10 mouse cellular contexts compared by ENCODE assay signal in the genomic region with DNA sequence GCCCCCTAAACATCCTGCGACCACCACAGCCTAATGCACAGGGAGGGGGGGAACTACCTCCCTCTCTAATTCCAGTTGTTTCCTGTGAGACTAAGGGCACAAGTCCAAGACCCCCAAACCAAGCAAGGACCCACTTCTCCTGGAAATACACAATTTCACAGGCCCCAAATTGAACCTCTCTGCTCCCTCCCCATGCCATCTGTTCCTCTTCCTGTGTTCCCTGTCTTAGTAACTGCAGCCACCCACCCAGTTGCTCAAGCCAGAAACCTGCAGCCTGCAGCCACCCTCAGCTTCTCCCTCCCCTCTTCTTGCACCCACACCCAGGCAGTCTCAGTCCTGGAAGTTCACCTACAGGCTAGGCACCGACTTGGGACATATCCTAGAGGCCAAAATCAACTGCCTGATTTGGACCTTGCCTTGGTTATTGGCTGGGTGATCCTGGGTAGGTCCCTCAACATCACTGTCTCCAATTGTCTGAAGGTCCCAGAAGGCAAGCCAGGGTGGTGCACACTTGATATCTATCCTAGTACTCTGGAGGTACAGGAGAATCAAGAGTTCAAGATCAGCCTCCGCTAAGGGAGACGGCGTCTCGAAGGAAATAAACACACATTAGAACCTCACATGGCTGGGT. TPM values are rescaled to one million over a fixed set of nuclear protein-coding genes. Genes with fewer than 3 reads are reported as not detected.
A peak's percentile ranks its signal among the peaks of the same experiment; 100 is the strongest.
DNase-seq lines count a peak whose midpoint lies in the region; ATAC-seq and TF ChIP-seq lines count a peak whose summit lies in the region.
"Had no signal": no experiment of that assay in that cellular context is flagged by ENCODE, and none has a peak within 500 bp of the region (broad histone marks: within the 10 kb centered on the region; RNA-seq: fewer than 3 reads in every experiment).

No protein-coding gene starts in this region.

- no peak overlapping the region for H3K4me2 ChIP-seq in forebrain, embryonic 14.5 days (ENCODE audit: low read length)
- H3K4me2 ChIP-seq in forebrain, embryonic 11.5 days (ENCODE audit: low read depth, low read length, severe bottlenecking): no peak overlapping the region
- 0 out of 2 replicates have a peak overlapping the region, but pooled peaks have one; percentile 13 for H3K4me2 ChIP-seq in lung, embryonic 14.5 days
- no peak overlapping the region for H3K4me2 ChIP-seq in embryonic facial prominence, embryonic 11.5 days (ENCODE audit: low read depth, low read length)
- H3K4me2 ChIP-seq in intestine, embryonic 16.5 days (ENCODE audit: low read depth, low read length): no peak overlapping the region
- H3K4me2 ChIP-seq: forebrain, embryonic 15.5 days; midbrain, embryonic 13.5 days had no signal

- no peaks in the 10 kb centered on the region for H3K36me3 ChIP-seq in forebrain, embryonic 14.5 days (ENCODE audit: control insufficient read depth, insufficient read depth, low read length)
- no peaks in the 10 kb centered on the region for H3K36me3 ChIP-seq in forebrain, embryonic 11.5 days (ENCODE audit: control insufficient read depth, insufficient read depth, low read length)
- H3K36me3 ChIP-seq in lung, embryonic 14.5 days (ENCODE audit: insufficient read depth): peaks cover 12% of the 10 kb centered on the region
- no peaks in the 10 kb centered on the region for H3K36me3 ChIP-seq in embryonic facial prominence, embryonic 11.5 days (replicated peaks; ENCODE audit: control insufficient read depth, insufficient read depth, low read depth, low read length)
- peaks cover 4% of the 10 kb centered on the region for H3K36me3 ChIP-seq in intestine, embryonic 16.5 days (ENCODE audit: control insufficient read depth, insufficient read depth, low read length)
- H3K36me3 ChIP-seq: forebrain, embryonic 15.5 days; midbrain, embryonic 13.5 days had no signal

- peaks cover 34% of the 10 kb centered on the region for H3K4me1 ChIP-seq in forebrain, embryonic 14.5 days (ENCODE audit: control insufficient read depth, insufficient read depth, low read length)
- peaks cover 32% of the 10 kb centered on the region for H3K4me1 ChIP-seq in forebrain, embryonic 11.5 days (replicated peaks; ENCODE audit: control insufficient read depth, insufficient read depth, low read length)
- H3K4me1 ChIP-seq in lung, embryonic 14.5 days (ENCODE audit: insufficient read depth): peaks cover 54% of the 10 kb centered on the region
- peaks cover 26% of the 10 kb centered on the region for H3K4me1 ChIP-seq in embryonic facial prominence, embryonic 11.5 days (ENCODE audit: control insufficient read depth, insufficient read depth, low read length)
- H3K4me1 ChIP-seq in intestine, embryonic 16.5 days (ENCODE audit: control insufficient read depth, insufficient read depth, low read length): peaks cover 60% of the 10 kb centered on the region

- peak; percentile 50 for DNase-seq in forebrain, embryonic 14.5 days (ENCODE audit: low spot score)
- DNase-seq in forebrain, embryonic 11.5 days (ENCODE audit: low spot score): no peak
- no peak for DNase-seq in lung, embryonic 14.5 days
- no peak for DNase-seq in lung, postnatal 10 days
- DNase-seq in embryonic facial prominence, embryonic 11.5 days (ENCODE audit: low spot score): no peak
- peak; percentile 61 to 80 for DNase-seq in right cerebral cortex, postnatal 10 days (ENCODE audit: low spot score in 2 of 2)
- no peak for DNase-seq in gastrocnemius, postnatal 14 days

- intact Hi-C loops in gastrocnemius, postnatal 14 days (cut with DNase I; ENCODE audit: low total_unique reads): no loop called here

- no peak overlapping the region for H3K27ac ChIP-seq in forebrain, embryonic 14.5 days (ENCODE audit: low read depth, low read length)
- H3K27ac ChIP-seq in forebrain, embryonic 11.5 days (ENCODE audit: low read depth, low read length): no peak overlapping the region
- peak overlapping the region; percentile 8; the same call in 1 of the 2 replicates for H3K27ac ChIP-seq in lung, embryonic 14.5 days (ENCODE audit: low read depth)
- 0 out of 2 replicates have a peak overlapping the region, but pooled peaks have one; percentile 20 for H3K27ac ChIP-seq in embryonic facial prominence, embryonic 11.5 days (replicated peaks; ENCODE audit: low read depth, low read length)
- no peak overlapping the region for H3K27ac ChIP-seq in intestine, embryonic 16.5 days (ENCODE audit: low read length)
- H3K27ac ChIP-seq: midbrain, embryonic 13.5 days had no signal

- no peak for ATAC-seq in forebrain, embryonic 14.5 days
- no peak for ATAC-seq in forebrain, embryonic 11.5 days (replicated peaks; ENCODE audit: low FRiP score)
- no peak for ATAC-seq in lung, embryonic 14.5 days (ENCODE audit: insufficient read depth)
- no peak for ATAC-seq in embryonic facial prominence, embryonic 11.5 days (replicated peaks; ENCODE audit: insufficient number of reproducible peaks, low FRiP score, low TSS enrichment, low read depth)
- no peak for ATAC-seq in intestine, embryonic 16.5 days
- ATAC-seq: forebrain, embryonic 15.5 days; midbrain, embryonic 13.5 days had no signal

- no peak for TF ChIP-seq CTCF in lung, embryonic 14.5 days (IDR thresholded peaks at IDR 0.05; ENCODE audit: low read depth)

- H3K9ac ChIP-seq in forebrain, embryonic 14.5 days (ENCODE audit: low read length): no peak overlapping the region
- H3K9ac ChIP-seq in forebrain, embryonic 11.5 days (ENCODE audit: low read length): no peak overlapping the region
- H3K9ac ChIP-seq in lung, embryonic 14.5 days: no peak overlapping the region
- no peak overlapping the region for H3K9ac ChIP-seq in embryonic facial prominence, embryonic 11.5 days (replicated peaks; ENCODE audit: low read length)
- H3K9ac ChIP-seq in intestine, embryonic 16.5 days (ENCODE audit: low read depth, low read length): no peak overlapping the region
- H3K9ac ChIP-seq: forebrain, embryonic 15.5 days; midbrain, embryonic 13.5 days had no signal

- H3K9me3 ChIP-seq in forebrain, embryonic 14.5 days (replicated peaks; ENCODE audit: control insufficient read depth, low read length): no peaks in the 10 kb centered on the region
- no peaks in the 10 kb centered on the region for H3K9me3 ChIP-seq in forebrain, embryonic 11.5 days (ENCODE audit: control insufficient read depth, low read length)
- H3K9me3 ChIP-seq in lung, embryonic 14.5 days (ENCODE audit: low read depth, low read length): no peaks in the 10 kb centered on the region
- H3K9me3 ChIP-seq in embryonic facial prominence, embryonic 11.5 days (replicated peaks; ENCODE audit: control insufficient read depth, low read length): no peaks in the 10 kb centered on the region
- H3K9me3 ChIP-seq in intestine, embryonic 16.5 days (ENCODE audit: control insufficient read depth, low read length): no peaks in the 10 kb centered on the region
- H3K9me3 ChIP-seq: forebrain, embryonic 15.5 days; midbrain, embryonic 13.5 days had no signal

- 82% methylated on average over 6 of the region's 6 CpGs for WGBS in forebrain, embryonic 14.5 days
- WGBS in forebrain, embryonic 11.5 days: 84% methylated on average over 6 of the region's 6 CpGs
- 72% methylated on average over 6 of the region's 6 CpGs for WGBS in lung, embryonic 14.5 days
- WGBS in embryonic facial prominence, embryonic 11.5 days: 83% methylated on average over 6 of the region's 6 CpGs
- 76% methylated on average over 6 of the region's 6 CpGs for whole genome bisulfite sequencing in intestine, embryonic 16.5 days

- H3K27me3 ChIP-seq in forebrain, embryonic 14.5 days (replicated peaks; ENCODE audit: control insufficient read depth, insufficient read depth, low read length): 0 out of 2 replicates have a peak, but pooled peaks cover 4% of the 10 kb centered on the region
- peaks cover 5% of the 10 kb centered on the region; the same call in 1 of the 2 replicates for H3K27me3 ChIP-seq in forebrain, embryonic 11.5 days (ENCODE audit: control insufficient read depth, insufficient read depth, low read length)
- no peaks in the 10 kb centered on the region for H3K27me3 ChIP-seq in lung, embryonic 14.5 days (ENCODE audit: insufficient read depth, low read length)
- H3K27me3 ChIP-seq in embryonic facial prominence, embryonic 11.5 days (ENCODE audit: control insufficient read depth, insufficient read depth, low read length): no peaks in the 10 kb centered on the region
- H3K27me3 ChIP-seq in intestine, embryonic 16.5 days (replicated peaks; ENCODE audit: control insufficient read depth, insufficient read depth, low read length): no peaks in the 10 kb centered on the region
- H3K27me3 ChIP-seq: forebrain, embryonic 15.5 days had no signal

- H3K4me3 ChIP-seq in forebrain, embryonic 14.5 days (ENCODE audit: low read depth, low read length): no peak overlapping the region
- H3K4me3 ChIP-seq in forebrain, embryonic 11.5 days (ENCODE audit: low read depth, low read length): no peak overlapping the region
- H3K4me3 ChIP-seq in lung, embryonic 14.5 days (ENCODE audit: low read depth, low read length): no peak overlapping the region
- no peak overlapping the region for H3K4me3 ChIP-seq in embryonic facial prominence, embryonic 11.5 days (ENCODE audit: low read depth, low read length)
- no peak overlapping the region for H3K4me3 ChIP-seq in intestine, embryonic 16.5 days (ENCODE audit: low read length)
- H3K4me3 ChIP-seq: forebrain, embryonic 15.5 days; midbrain, embryonic 13.5 days had no signal

RNA-seq across cellular contexts. Expression of a gene that starts 5.5 kb away (rescaled TPM):
- 1.1 and 1.4 TPM in 2 replicates for polyA plus RNA-seq in forebrain, embryonic 14.5 days (2014; fragmentation: Nextera tagmentation; extraction: Ambion mirVana)
- polyA plus RNA-seq in forebrain, embryonic 11.5 days (2014; fragmentation: Nextera tagmentation; extraction: Ambion mirVana): 1.5 and 1.6 TPM in 2 replicates
- polyA plus RNA-seq in lung, embryonic 14.5 days (2014; fragmentation: Nextera tagmentation; extraction: Ambion mirVana): 2.2 and 2.7 TPM in 2 replicates
- polyA plus RNA-seq in embryonic facial prominence, embryonic 11.5 days (2014; fragmentation: Nextera tagmentation; extraction: Ambion mirVana): 1.5 and 2.1 TPM in 2 replicates
- polyA plus RNA-seq in intestine, embryonic 16.5 days (2015; fragmentation: Nextera tagmentation; extraction: Ambion mirVana): 5.0 and 5.1 TPM in 2 replicates
- 1 to 10 TPM; 1.9 to 2.5 TPM for total RNA-seq in gastrocnemius, postnatal 14 days (2021)

RNA-seq across cellular contexts. Expression of a gene that starts 41.5 kb away (rescaled TPM):
- 0.29 and 0.74 TPM in 2 replicates for polyA plus RNA-seq in forebrain, embryonic 14.5 days (2014; fragmentation: Nextera tagmentation; extraction: Ambion mirVana)
- polyA plus RNA-seq in forebrain, embryonic 11.5 days (2014; fragmentation: Nextera tagmentation; extraction: Ambion mirVana): 0.11 and 0.33 TPM in 2 replicates
- 0.16 and 0.28 TPM in 2 replicates for polyA plus RNA-seq in lung, embryonic 14.5 days (2014; fragmentation: Nextera tagmentation; extraction: Ambion mirVana)
- polyA plus RNA-seq in embryonic facial prominence, embryonic 11.5 days (2014; fragmentation: Nextera tagmentation; extraction: Ambion mirVana): 0.10 and 0.33 TPM in 2 replicates
- 0.04 TPM in 1 of 2 replicates, not detected in the other for polyA plus RNA-seq in intestine, embryonic 16.5 days (2015; fragmentation: Nextera tagmentation; extraction: Ambion mirVana)
- total RNA-seq in gastrocnemius, postnatal 14 days (2021): not detected

RNA-seq across cellular contexts. Expression of a gene that starts 41.6 kb away (rescaled TPM):
- 23.7 and 34.1 TPM in 2 replicates for polyA plus RNA-seq in forebrain, embryonic 14.5 days (2014; fragmentation: Nextera tagmentation; extraction: Ambion mirVana)
- 19.3 and 25.7 TPM in 2 replicates for polyA plus RNA-seq in forebrain, embryonic 11.5 days (2014; fragmentation: Nextera tagmentation; extraction: Ambion mirVana)
- 30.0 and 30.8 TPM in 2 replicates for polyA plus RNA-seq in lung, embryonic 14.5 days (2014; fragmentation: Nextera tagmentation; extraction: Ambion mirVana)
- polyA plus RNA-seq in embryonic facial prominence, embryonic 11.5 days (2014; fragmentation: Nextera tagmentation; extraction: Ambion mirVana): 18.3 and 20.1 TPM in 2 replicates
- 39.3 and 39.5 TPM in 2 replicates for polyA plus RNA-seq in intestine, embryonic 16.5 days (2015; fragmentation: Nextera tagmentation; extraction: Ambion mirVana)
- 10 to 100 TPM; 16.9 to 17.7 TPM for total RNA-seq in gastrocnemius, postnatal 14 days (2021)

RNA-seq across cellular contexts. Expression of a gene that starts 44.5 kb away (rescaled TPM):
- polyA plus RNA-seq in forebrain, embryonic 14.5 days (2014; fragmentation: Nextera tagmentation; extraction: Ambion mirVana): not detected in 2 replicates
- polyA plus RNA-seq in forebrain, embryonic 11.5 days (2014; fragmentation: Nextera tagmentation; extraction: Ambion mirVana): not detected in 2 replicates
- 0.07 and 0.87 TPM in 2 replicates for polyA plus RNA-seq in lung, embryonic 14.5 days (2014; fragmentation: Nextera tagmentation; extraction: Ambion mirVana)
- 0.06 and 0.13 TPM in 2 replicates for polyA plus RNA-seq in embryonic facial prominence, embryonic 11.5 days (2014; fragmentation: Nextera tagmentation; extraction: Ambion mirVana)
- 0.06 and 0.07 TPM in 2 replicates for polyA plus RNA-seq in intestine, embryonic 16.5 days (2015; fragmentation: Nextera tagmentation; extraction: Ambion mirVana)
- total RNA-seq in gastrocnemius, postnatal 14 days (2021): 100 to 1,000 TPM in 1 of 2 experiments, 10 to 100 TPM in 1; 47.9 to 100 TPM
- polyA plus RNA-seq: forebrain, embryonic 15.5 days had no signal

Comparison
In these comparisons a context has a peak if more than half of its experiments do, and no peak if none do; other contexts are left out.
1. DNase-seq: peak in forebrain, embryonic 14.5 days (single experiment) and right cerebral cortex, postnatal 10 days (2 of 2); none in forebrain, embryonic 11.5 days (single experiment), lung, embryonic 14.5 days (single experiment), lung, postnatal 10 days (single experiment), embryonic facial prominence, embryonic 11.5 days (single experiment) and gastrocnemius, postnatal 14 days (single experiment).
2. H3K27ac ChIP-seq: peak in lung, embryonic 14.5 days (single experiment) and embryonic facial prominence, embryonic 11.5 days (single experiment); none in forebrain, embryonic 14.5 days (single experiment), forebrain, embryonic 11.5 days (single experiment) and intestine, embryonic 16.5 days (single experiment).